Mouse (Mus musculus): ENCODE results near the gene 3110021N24Rik. TPM values are rescaled to one million over a fixed set of nuclear protein-coding genes. Genes with fewer than 3 reads are reported as not detected.
"Not testable (repeated sequence)": the region's sequence is repeated elsewhere in the genome, so short reads cannot be mapped to it uniquely, and the experiment has no call there.

The 3110021N24Rik gene
- polyA plus RNA-seq (2015; fragmentation: Nextera tagmentation; extraction: Ambion mirVana): 2.0 and 2.3 TPM in 2 replicates

GRCm38 (mm10) chr4:108719349-108719748, at the start of gene 3110021N24Rik:
Gene 3110021N24Rik (plus strand): TSS chr4:108719649.
- ATAC-seq (ENCODE audit: low FRiP score): no peak
- 84% methylated on average over 5 of the region's 5 CpGs for WGBS
- peaks cover 13% of the 10 kb centered on the region for H3K36me3 ChIP-seq

GRCm38 (mm10) chr4:108686156-108686555, 33.3 kb upstream of the 3110021N24Rik start:
- Histone ChIP-seq H3K4me1 (no peaks in the 10 kb centered on the region), H3K27me3 (replicated peaks) (no peaks in the 10 kb centered on the region), H3K4me2 (no peak overlapping the region), H3K27ac (replicated peaks) (no peak overlapping the region), H3K4me3 (replicated peaks) (no peak overlapping the region), H3K9me3 (replicated peaks) (no peaks in the 10 kb centered on the region), H3K36me3 (peaks cover 32% of the 10 kb centered on the region), H3K9ac (replicated peaks) (no peak overlapping the region)
- 69% methylated on average over 3 of the region's 3 CpGs for WGBS
- no peak for ATAC-seq (ENCODE audit: low FRiP score)

More at GRCm38 (mm10) chr4:108719349-108719748, at the start of gene 3110021N24Rik:
- H3K27ac ChIP-seq (replicated peaks): no peak within 1 kb of the TSS
- H3K27me3 ChIP-seq (replicated peaks): no peaks in the 10 kb centered on the region
- no peaks in the 10 kb centered on the region for H3K4me1 ChIP-seq
- no peak within 1 kb of the TSS for H3K9ac ChIP-seq (replicated peaks)
- no peak within 1 kb of the TSS for H3K4me2 ChIP-seq
- H3K4me3 ChIP-seq (replicated peaks): no peak within 1 kb of the TSS
- H3K9me3 ChIP-seq (replicated peaks): no peaks in the 10 kb centered on the region

DNA sequence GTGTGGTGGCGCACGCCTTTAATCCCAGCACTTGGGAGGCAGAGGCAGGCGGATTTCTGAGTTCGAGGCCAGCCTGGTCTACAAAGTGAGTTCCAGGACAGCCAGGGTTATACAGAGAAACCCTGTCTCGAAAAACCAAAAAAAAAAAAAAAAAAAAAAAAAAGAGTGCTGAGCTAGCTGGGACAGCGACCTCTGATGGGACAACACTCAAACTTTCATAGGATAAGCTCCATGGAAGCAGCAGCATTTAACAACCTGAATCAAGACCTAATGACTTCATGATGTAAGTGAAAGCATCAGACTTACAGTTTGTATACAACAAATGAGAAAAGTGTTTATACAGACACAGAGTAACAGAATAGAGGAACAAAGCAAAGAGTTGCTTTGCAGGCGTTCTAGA, 32.4 kb upstream of the 3110021N24Rik start:
- H3K36me3 ChIP-seq: peaks cover 36% of the 10 kb centered on the region
- H3K27ac ChIP-seq (replicated peaks); ATAC-seq (ENCODE audit: low FRiP score); H3K9ac ChIP-seq (replicated peaks); H3K4me3 ChIP-seq (replicated peaks); H3K27me3 ChIP-seq (replicated peaks); H3K9me3 ChIP-seq (replicated peaks); H3K4me1 ChIP-seq; H3K4me2 ChIP-seq: not testable (repeated sequence)
- WGBS: 93% methylated on average over 6 of the region's 7 CpGs

- Histone ChIP-seq H3K9ac (replicated peaks) (no peak overlapping the region), H3K4me3 (replicated peaks) (no peak overlapping the region), H3K4me1 (no peaks in the 10 kb centered on the region), H3K27ac (replicated peaks) (no peak overlapping the region), H3K4me2 (no peak overlapping the region), H3K9me3 (replicated peaks) (no peaks in the 10 kb centered on the region), H3K27me3 (replicated peaks) (no peaks in the 10 kb centered on the region), H3K36me3 (peaks cover 30% of the 10 kb centered on the region)
- WGBS: 94% methylated on average over 3 of the region's 3 CpGs
- no peak for ATAC-seq (ENCODE audit: low FRiP score)
Observed at GRCm38 (mm10) chr4:108690479-108690878, 29.0 kb upstream of the 3110021N24Rik start.

GRCm38 (mm10) chr4:108691469-108691868, 28.0 kb upstream of the 3110021N24Rik start:
- Histone ChIP-seq H3K4me3 (replicated peaks) (no peak overlapping the region), H3K36me3 (peaks cover 30% of the 10 kb centered on the region), H3K4me1 (no peaks in the 10 kb centered on the region), H3K9ac (replicated peaks) (no peak overlapping the region), H3K4me2 (no peak overlapping the region), H3K27me3 (replicated peaks) (no peaks in the 10 kb centered on the region), H3K9me3 (replicated peaks) (no peaks in the 10 kb centered on the region), H3K27ac (replicated peaks) (no peak overlapping the region)
- ATAC-seq (ENCODE audit: low FRiP score): no peak

DNA sequence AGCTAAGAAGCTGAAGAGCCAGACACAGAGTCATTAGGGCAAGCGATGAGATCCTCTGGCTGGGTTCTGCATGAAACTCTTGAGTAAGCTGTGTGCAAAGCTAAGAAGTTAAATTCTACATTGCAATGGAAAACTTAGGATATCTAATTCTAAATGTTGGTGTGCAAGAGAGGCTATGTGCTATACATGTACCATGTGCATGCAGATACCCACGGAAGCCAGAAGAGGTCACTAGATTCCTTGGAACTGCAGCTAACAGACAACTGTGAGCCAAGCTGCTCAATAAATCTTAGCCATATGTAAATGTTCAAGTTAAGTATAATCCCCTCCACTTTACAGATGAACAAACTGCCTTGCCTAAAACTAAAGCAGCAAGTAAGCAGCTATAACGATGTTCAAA, 22.5 kb upstream of the 3110021N24Rik start:
- ATAC-seq (ENCODE audit: low FRiP score): no peak
- WGBS: 60% methylated on average over 3 of the region's 3 CpGs
- no peak overlapping the region for H3K4me2 ChIP-seq

GRCm38 (mm10) chr4:108708209-108708608, 11.2 kb upstream of the 3110021N24Rik start:
- no peaks in the 10 kb centered on the region for H3K9me3 ChIP-seq (replicated peaks)
- no peak overlapping the region for H3K4me2 ChIP-seq
- no peak overlapping the region for H3K9ac ChIP-seq (replicated peaks)
- H3K36me3 ChIP-seq: no peaks in the 10 kb centered on the region
- H3K27me3 ChIP-seq (replicated peaks): no peaks in the 10 kb centered on the region
- WGBS: 89% methylated on average over 5 of the region's 5 CpGs
- no peak for ATAC-seq (ENCODE audit: low FRiP score)
- no peak overlapping the region for H3K4me3 ChIP-seq (replicated peaks)
- no peaks in the 10 kb centered on the region for H3K4me1 ChIP-seq
- H3K27ac ChIP-seq (replicated peaks): no peak overlapping the region

More for the DNA sequence above, 22.5 kb upstream of the 3110021N24Rik start:
- no peaks in the 10 kb centered on the region for H3K9me3 ChIP-seq (replicated peaks)
- H3K4me3 ChIP-seq (replicated peaks): no peak overlapping the region
- H3K36me3 ChIP-seq: peaks cover 9% of the 10 kb centered on the region; the same call in 1 of the 2 replicates
- no peaks in the 10 kb centered on the region for H3K27me3 ChIP-seq (replicated peaks)
- H3K9ac ChIP-seq (replicated peaks): no peak overlapping the region
- H3K27ac ChIP-seq (replicated peaks): no peak overlapping the region
- H3K4me1 ChIP-seq: no peaks in the 10 kb centered on the region

DNA sequence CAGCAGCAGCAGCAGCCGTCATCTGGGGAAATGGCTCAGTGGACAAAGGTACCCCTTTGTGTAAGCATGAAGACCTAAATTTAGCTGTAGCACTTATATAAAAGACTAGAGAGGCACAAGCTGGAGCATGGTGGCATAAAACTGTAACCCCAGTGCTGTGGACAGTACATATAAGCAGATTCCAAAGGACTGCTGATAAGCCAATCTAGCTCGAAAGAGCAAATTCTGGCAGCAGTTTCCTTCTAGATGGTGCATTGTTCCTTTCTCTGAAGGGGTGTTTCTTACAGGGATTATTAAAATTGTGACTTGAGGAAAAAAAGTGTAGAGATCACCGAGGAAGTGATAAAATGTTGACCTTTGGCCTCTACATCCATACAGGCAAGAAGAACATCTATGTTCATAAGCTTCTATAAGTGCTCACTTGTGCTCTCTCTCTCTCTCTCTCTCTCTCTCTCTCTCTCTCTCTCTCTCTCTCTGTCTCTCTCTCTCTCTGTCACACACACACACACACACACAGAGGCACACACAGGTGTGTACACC, 1.9 kb downstream of the 3110021N24Rik start:
- Histone ChIP-seq H3K9me3 (replicated peaks) (no peaks in the 10 kb centered on the region), H3K4me1 (no peaks in the 10 kb centered on the region), H3K27ac (replicated peaks) (no peak overlapping the region), H3K4me2 (no peak overlapping the region), H3K9ac (replicated peaks) (no peak overlapping the region), H3K27me3 (replicated peaks) (no peaks in the 10 kb centered on the region), H3K36me3 (peaks cover 9% of the 10 kb centered on the region), H3K4me3 (replicated peaks) (no peak overlapping the region)
- WGBS: 83% methylated on average over 3 of the region's 3 CpGs
- no peak for ATAC-seq (ENCODE audit: low FRiP score)

DNA sequence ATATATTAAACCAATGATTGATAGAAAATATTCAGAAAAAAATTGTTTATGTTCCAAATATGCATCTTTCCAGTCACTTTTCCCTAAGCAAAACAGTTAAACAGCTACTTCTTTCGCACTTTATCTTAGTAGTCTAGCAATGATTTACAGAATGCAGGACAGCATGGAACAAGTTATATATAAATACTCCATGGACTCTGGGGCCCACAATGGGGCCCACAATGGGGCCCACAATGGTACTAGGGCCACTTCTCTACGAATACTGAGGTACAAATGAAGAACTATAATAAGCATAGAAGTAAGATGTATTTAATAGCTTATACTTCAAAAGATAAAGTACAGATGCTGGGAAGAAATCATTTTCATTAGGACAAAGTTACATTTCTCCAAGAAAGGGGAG, 4.7 kb downstream of the 3110021N24Rik start:
- Histone ChIP-seq H3K9me3 (replicated peaks) (no peaks in the 10 kb centered on the region), H3K9ac (replicated peaks) (no peak overlapping the region), H3K36me3 (peaks cover 3% of the 10 kb centered on the region; the same call in 1 of the 2 replicates), H3K4me2 (no peak overlapping the region), H3K4me3 (replicated peaks) (no peak overlapping the region), H3K27ac (replicated peaks) (no peak overlapping the region), H3K4me1 (no peaks in the 10 kb centered on the region), H3K27me3 (replicated peaks) (no peaks in the 10 kb centered on the region)
- WGBS: 96% methylated on average over 2 of the region's 2 CpGs
- no peak for ATAC-seq (ENCODE audit: low FRiP score)

DNA sequence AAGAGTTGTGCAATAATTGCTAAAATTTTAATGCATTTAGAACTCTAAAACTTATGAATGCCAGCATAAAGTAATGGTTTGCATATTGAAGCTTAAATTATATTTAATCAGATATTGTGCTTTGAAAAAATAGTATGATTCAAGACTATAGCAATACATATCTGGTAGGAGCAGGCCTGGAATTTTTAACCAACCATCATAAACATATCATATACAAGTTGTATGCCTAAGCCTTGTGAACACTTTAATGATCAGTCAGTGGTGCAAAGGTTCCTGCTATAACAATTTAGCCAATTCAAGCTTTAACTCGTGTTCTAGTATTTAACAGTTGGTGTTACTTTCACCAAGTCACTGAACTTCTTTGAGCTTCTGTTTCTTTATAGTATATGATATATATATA, 11.0 kb downstream of the 3110021N24Rik start:
- Histone ChIP-seq H3K4me2 (no peak overlapping the region), H3K36me3 (no peaks in the 10 kb centered on the region), H3K4me1 (no peaks in the 10 kb centered on the region), H3K9me3 (replicated peaks) (no peaks in the 10 kb centered on the region), H3K27ac (replicated peaks) (no peak overlapping the region), H3K27me3 (replicated peaks) (no peaks in the 10 kb centered on the region), H3K9ac (replicated peaks) (no peak overlapping the region), H3K4me3 (replicated peaks) (no peak overlapping the region)
- no peak for ATAC-seq (ENCODE audit: low FRiP score)
- WGBS: 91% methylated on average over 1 of the region's 1 CpGs

DNA sequence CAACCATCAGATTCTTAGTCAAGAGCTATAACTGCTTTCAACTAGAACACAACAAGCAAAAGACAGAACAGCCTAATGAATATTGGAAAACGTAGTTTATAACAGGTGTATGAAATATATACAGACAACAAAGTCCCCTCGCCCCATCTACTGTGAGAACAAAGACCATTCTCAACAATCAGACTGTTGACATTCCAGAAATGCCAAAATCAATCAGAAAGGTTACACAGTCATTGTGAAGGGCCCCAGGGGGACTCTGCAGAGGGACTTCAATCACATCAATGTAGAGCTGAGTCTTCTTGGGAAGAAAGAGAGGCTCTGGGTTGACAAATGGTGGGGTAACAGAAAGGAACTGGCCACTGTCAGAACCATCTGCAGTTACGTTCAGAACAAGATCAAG, 12.1 kb downstream of the 3110021N24Rik start:
- 41% methylated on average over 3 of the region's 3 CpGs for WGBS
- Histone ChIP-seq H3K4me1 (no peaks in the 10 kb centered on the region), H3K9ac (replicated peaks) (no peak overlapping the region), H3K27ac (replicated peaks) (no peak overlapping the region), H3K4me3 (replicated peaks) (no peak overlapping the region), H3K9me3 (replicated peaks) (no peaks in the 10 kb centered on the region), H3K36me3 (no peaks in the 10 kb centered on the region), H3K27me3 (replicated peaks) (no peaks in the 10 kb centered on the region), H3K4me2 (no peak overlapping the region)
- ATAC-seq (ENCODE audit: low FRiP score): no peak

- Histone ChIP-seq H3K9ac (replicated peaks) (no peak overlapping the region), H3K36me3 (no peaks in the 10 kb centered on the region), H3K27me3 (replicated peaks) (no peaks in the 10 kb centered on the region), H3K4me1 (0 out of 2 replicates have a peak, but pooled peaks cover 3% of the 10 kb centered on the region), H3K27ac (replicated peaks) (no peak overlapping the region), H3K4me2 (no peak overlapping the region), H3K9me3 (replicated peaks) (no peaks in the 10 kb centered on the region), H3K4me3 (replicated peaks) (no peak overlapping the region)
- 91% methylated on average over 3 of the region's 3 CpGs for WGBS
- ATAC-seq (ENCODE audit: low FRiP score): no peak
Observed at GRCm38 (mm10) chr4:108746160-108746873, 26.9 kb downstream of the 3110021N24Rik start.

Measured in neural tube, embryonic 15.5 days (tissue).